Mouse (Mus musculus): ENCODE data around the gene Mrpl47. TPM values are rescaled to one million over a fixed set of nuclear protein-coding genes. Genes with fewer than 3 reads are reported as not detected.
A peak's percentile ranks its signal among the peaks of the same experiment; 100 is the strongest.
"Not testable (repeated sequence)": the region's sequence is repeated elsewhere in the genome, so short reads cannot be mapped to it uniquely, and the experiment has no call there.

Mrpl47 gene
- polyA plus RNA-seq, 1 experiment from 2014 or later, result 38.1 TPM

GRCm38 (mm10) chr3:32748384-32748783 is 11.0 kb upstream of the Mrpl47 start:
- 82% methylated on average over 9 of the region's 9 CpGs for WGBS
- no peak for TF ChIP-seq CTCF (IDR thresholded peaks at IDR 0.05; ENCODE audit: low read depth)
- ATAC-seq (ENCODE audit: insufficient read depth), result no peak
- Histone ChIP-seq H3K27me3 (ENCODE audit: insufficient read depth, low read length) (no peaks in the 10 kb centered on the region), H3K36me3 (ENCODE audit: insufficient read depth) (peaks cover 71% of the 10 kb centered on the region), H3K4me1 (ENCODE audit: insufficient read depth) (no peaks in the 10 kb centered on the region), H3K4me3 (ENCODE audit: low read depth, low read length) (no peak overlapping the region), H3K27ac (ENCODE audit: low read depth) (no peak overlapping the region), H3K9me3 (ENCODE audit: low read depth, low read length) (no peaks in the 10 kb centered on the region), H3K9ac (no peak overlapping the region), H3K4me2 (no peak overlapping the region)
- no peak for DNase-seq

GRCm38 (mm10) chr3:32745426-32745825 is 8.0 kb upstream of the Mrpl47 start:
- peaks cover 58% of the 10 kb centered on the region for H3K36me3 ChIP-seq (ENCODE audit: insufficient read depth)
- H3K4me3 ChIP-seq (ENCODE audit: low read depth, low read length); DNase-seq; H3K27ac ChIP-seq (ENCODE audit: low read depth); H3K9ac ChIP-seq; H3K4me1 ChIP-seq (ENCODE audit: insufficient read depth); H3K9me3 ChIP-seq (ENCODE audit: low read depth, low read length); ATAC-seq (ENCODE audit: insufficient read depth); H3K4me2 ChIP-seq; H3K27me3 ChIP-seq (ENCODE audit: insufficient read depth, low read length): not testable (repeated sequence)

GRCm38 (mm10) chr3:32745001-32745400 is 7.6 kb upstream of the Mrpl47 start:
- ATAC-seq (ENCODE audit: insufficient read depth) (no peak), DNase-seq (no peak)
- H3K36me3 ChIP-seq (ENCODE audit: insufficient read depth), result peaks cover 54% of the 10 kb centered on the region
- no peaks in the 10 kb centered on the region for H3K4me1 ChIP-seq (ENCODE audit: insufficient read depth)
- H3K9ac ChIP-seq, result no peak overlapping the region
- 93% methylated on average over 6 of the region's 6 CpGs for WGBS
- no peak for TF ChIP-seq CTCF (IDR thresholded peaks at IDR 0.05; ENCODE audit: low read depth)
- H3K4me2 ChIP-seq, result no peak overlapping the region
- H3K4me3 ChIP-seq (ENCODE audit: low read depth, low read length), result no peak overlapping the region
- H3K27me3 ChIP-seq (ENCODE audit: insufficient read depth, low read length), result no peaks in the 10 kb centered on the region
- H3K9me3 ChIP-seq (ENCODE audit: low read depth, low read length), result no peaks in the 10 kb centered on the region
- no peak overlapping the region for H3K27ac ChIP-seq (ENCODE audit: low read depth)

GRCm38 (mm10) chr3:32742276-32742780 is 4.9 kb upstream of the Mrpl47 start:
- no peak overlapping the region for H3K9ac ChIP-seq
- no peak overlapping the region for H3K27ac ChIP-seq (ENCODE audit: low read depth)
- no peaks in the 10 kb centered on the region for H3K4me1 ChIP-seq (ENCODE audit: insufficient read depth)
- H3K27me3 ChIP-seq (ENCODE audit: insufficient read depth, low read length), result no peaks in the 10 kb centered on the region
- DNase-seq, result no peak
- 70% methylated on average over 2 of the region's 2 CpGs for WGBS
- no peak for TF ChIP-seq CTCF (IDR thresholded peaks at IDR 0.05; ENCODE audit: low read depth)
- H3K4me3 ChIP-seq (ENCODE audit: low read depth, low read length), result no peak overlapping the region
- H3K36me3 ChIP-seq (ENCODE audit: insufficient read depth), result peaks cover 40% of the 10 kb centered on the region
- no peak for ATAC-seq (ENCODE audit: insufficient read depth)
- no peaks in the 10 kb centered on the region for H3K9me3 ChIP-seq (ENCODE audit: low read depth, low read length)
- H3K4me2 ChIP-seq, result no peak overlapping the region

- Histone ChIP-seq H3K4me1 (ENCODE audit: insufficient read depth) (0 out of 2 replicates have a peak, but pooled peaks cover 3% of the 10 kb centered on the region), H3K4me3 (ENCODE audit: low read depth, low read length) (no peak overlapping the region), H3K27me3 (ENCODE audit: insufficient read depth, low read length) (no peaks in the 10 kb centered on the region), H3K4me2 (no peak overlapping the region), H3K36me3 (ENCODE audit: insufficient read depth) (peaks cover 22% of the 10 kb centered on the region), H3K9ac (no peak overlapping the region), H3K9me3 (ENCODE audit: low read depth, low read length) (no peaks in the 10 kb centered on the region), H3K27ac (ENCODE audit: low read depth) (no peak overlapping the region)
- WGBS, result 85% methylated on average over 5 of the region's 5 CpGs
- ATAC-seq (ENCODE audit: insufficient read depth) (no peak), DNase-seq (no peak)
- no peak for TF ChIP-seq CTCF (IDR thresholded peaks at IDR 0.05; ENCODE audit: low read depth)
Observed at GRCm38 (mm10) chr3:32738549-32738948, 1.1 kb upstream of the Mrpl47 start.

- Histone ChIP-seq H3K4me1 (ENCODE audit: insufficient read depth) (0 out of 2 replicates have a peak, but pooled peaks cover 3% of the 10 kb centered on the region), H3K9me3 (ENCODE audit: low read depth, low read length) (no peaks in the 10 kb centered on the region), H3K4me2 (peak within 1 kb of the TSS; percentile 86), H3K9ac (peak within 1 kb of the TSS; percentile 86), H3K36me3 (ENCODE audit: insufficient read depth) (peaks cover 32% of the 10 kb centered on the region), H3K27me3 (ENCODE audit: insufficient read depth, low read length) (no peaks in the 10 kb centered on the region), H3K27ac (ENCODE audit: low read depth) (peak within 1 kb of the TSS; percentile 73; the same call in 1 of the 2 replicates), H3K4me3 (ENCODE audit: low read depth, low read length) (peak within 1 kb of the TSS; percentile 87)
- DNase-seq (peak; percentile 99), ATAC-seq (ENCODE audit: insufficient read depth) (peak; percentile 98)
- under 1% methylated on average over 62 of the region's 62 CpGs for WGBS
- TF ChIP-seq CTCF (IDR thresholded peaks at IDR 0.05; ENCODE audit: low read depth), result no peak
Observed at GRCm38 (mm10) chr3:32736244-32737171, 897 bp downstream of the Mrpl47 start, which contains the start of gene Ndufb5. Ndufb5 (plus strand) TSS chr3:32736990.

GRCm38 (mm10) chr3:32727861-32728260 is 9.5 kb downstream of the Mrpl47 start:
- no peak overlapping the region for H3K9ac ChIP-seq
- no peak for TF ChIP-seq CTCF (IDR thresholded peaks at IDR 0.05; ENCODE audit: low read depth)
- H3K4me2 ChIP-seq, result no peak overlapping the region
- 82% methylated on average over 4 of the region's 4 CpGs for whole genome bisulfite sequencing
- H3K9me3 ChIP-seq (ENCODE audit: low read depth, low read length), result no peaks in the 10 kb centered on the region
- H3K4me3 ChIP-seq (ENCODE audit: low read depth, low read length), result no peak overlapping the region
- H3K4me1 ChIP-seq (ENCODE audit: insufficient read depth), result no peaks in the 10 kb centered on the region
- peaks cover 90% of the 10 kb centered on the region for H3K36me3 ChIP-seq (ENCODE audit: insufficient read depth)
- no peak for ATAC-seq (ENCODE audit: insufficient read depth)
- H3K27me3 ChIP-seq (ENCODE audit: insufficient read depth, low read length), result no peaks in the 10 kb centered on the region
- H3K27ac ChIP-seq (ENCODE audit: low read depth), result no peak overlapping the region
- DNase-seq, result no peak

All from lung, embryonic 14.5 days (tissue).